Mouse (Mus musculus): ENCODE measurements around the gene Rbpj.

- TF ChIP-seq CTCF (IDR thresholded peaks at IDR 0.05; ENCODE audit: borderline replicate concordance, control insufficient read depth, extremely low read depth, insufficient read depth, low read length, poor library complexity) (no peak), POLR2A (IDR thresholded peaks at IDR 0.05; ENCODE audit: control insufficient read depth, extremely low read depth, insufficient read depth, low read length, poor library complexity) (no peak)
Observed at GRCm38 (mm10) chr5:53481021-53481420, 15.1 kb downstream of the Rbpj start.
